Mouse (Mus musculus) NIH3T3 (cell line): ENCODE data around the gene Abcd2.
A peak's percentile ranks its signal among the peaks of the same experiment; 100 is the strongest.

Source experiments
- DNase-seq: peaks from one replicate; pipeline ENCODE4 v3.0.0-alpha.2; 2012; ENCODE audit warnings: low read depth

Abcd2 gene

GRCm38 (mm10) chr15:91161153-91161552 is 30.4 kb downstream of the Abcd2 start:
- DNase-seq, result no peak

DNA sequence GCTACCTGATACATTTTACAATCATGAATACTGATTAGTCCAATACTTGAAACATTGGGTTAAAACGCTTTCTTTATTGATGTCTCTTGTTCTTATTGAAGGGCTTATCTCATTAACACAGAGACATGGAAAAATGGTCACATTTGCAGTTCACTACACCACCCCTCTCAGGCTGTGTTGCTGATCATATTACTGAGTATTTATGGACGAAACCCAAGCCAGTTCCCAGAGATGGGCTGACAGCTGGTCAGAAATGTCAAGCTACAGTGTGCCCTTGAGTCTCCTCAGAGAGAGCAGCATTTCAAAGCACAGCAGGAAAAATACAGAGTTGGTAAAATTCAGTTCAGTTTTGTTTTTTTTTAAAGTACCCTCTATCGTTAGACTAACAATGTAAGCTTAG is 38.3 kb downstream of the Abcd2 start:
- DNase-seq, result peak; percentile 3

DNA sequence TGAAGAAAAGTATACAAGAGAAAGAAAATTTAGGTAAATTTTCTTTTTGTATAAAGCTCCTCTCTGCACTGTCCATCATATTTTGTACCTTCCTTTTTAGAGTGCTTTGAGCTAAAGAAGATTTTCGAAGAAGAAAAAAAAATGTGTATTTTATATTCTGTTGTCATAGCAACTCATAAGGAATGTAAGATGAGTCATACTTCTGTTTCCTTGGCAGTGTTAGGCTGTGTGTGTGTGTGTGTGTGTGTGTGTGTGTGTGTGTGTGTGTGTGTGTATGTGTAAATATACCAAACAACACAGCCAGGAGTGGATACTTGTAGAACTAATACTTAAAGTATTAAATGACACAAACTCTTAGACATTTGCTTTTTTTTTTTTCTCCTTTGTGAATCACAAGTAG is 39.0 kb downstream of the Abcd2 start:
- peak; percentile 85 for DNase-seq

- peak; percentile 7 for DNase-seq
Measured at GRCm38 (mm10) chr15:91124584-91124983, 67.0 kb downstream of the Abcd2 start.

- DNase-seq, result no peak
Measured at GRCm38 (mm10) chr15:91112555-91113209, 78.9 kb downstream of the Abcd2 start.

DNA sequence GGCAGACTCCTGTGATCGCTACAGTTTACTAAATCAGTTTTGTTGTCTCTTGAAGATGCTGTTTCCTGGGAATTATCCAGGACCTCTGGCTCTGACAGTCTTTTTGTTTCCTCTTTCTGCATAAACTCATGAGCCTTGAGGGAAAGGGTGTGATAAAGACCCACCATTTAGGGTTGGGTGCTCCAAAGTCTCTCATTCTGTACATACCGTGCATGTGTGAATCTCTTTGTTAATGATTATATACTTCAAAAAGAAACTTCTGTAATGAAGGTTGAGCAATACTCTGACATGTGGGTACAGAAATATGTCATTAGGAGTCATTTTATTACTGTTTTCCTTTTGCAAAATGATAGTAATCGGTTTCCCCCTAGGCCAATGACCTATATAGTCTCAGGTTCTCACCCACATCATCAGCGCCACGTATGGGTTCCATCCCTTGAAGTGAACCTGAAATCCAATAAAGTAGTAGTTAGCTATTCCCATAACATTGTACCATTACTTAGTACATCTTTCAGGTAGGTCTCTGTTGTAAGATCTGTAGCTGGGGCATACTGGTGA is 83.4 kb downstream of the Abcd2 start:
- DNase-seq, result peak; percentile 0

DNA sequence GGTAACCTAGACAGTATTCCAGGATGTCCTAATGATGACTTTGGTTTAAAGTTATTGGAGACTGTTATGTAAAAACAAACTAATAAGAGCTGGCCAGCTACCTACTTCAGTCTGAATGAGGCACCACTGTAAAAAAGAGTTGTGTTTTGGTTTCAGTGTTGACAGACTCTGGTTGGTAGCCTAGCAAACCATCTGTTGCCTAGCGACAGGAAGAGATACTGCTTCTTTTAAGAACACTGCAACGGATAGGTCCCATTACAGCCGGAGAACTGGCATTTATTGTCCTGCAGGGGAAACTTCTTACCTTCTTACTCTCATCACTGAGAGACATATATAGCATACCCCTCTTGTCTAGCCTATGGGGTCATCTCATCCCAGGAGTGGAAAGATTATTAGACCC is 86.7 kb downstream of the Abcd2 start:
- DNase-seq, result peak; percentile 43

DNA sequence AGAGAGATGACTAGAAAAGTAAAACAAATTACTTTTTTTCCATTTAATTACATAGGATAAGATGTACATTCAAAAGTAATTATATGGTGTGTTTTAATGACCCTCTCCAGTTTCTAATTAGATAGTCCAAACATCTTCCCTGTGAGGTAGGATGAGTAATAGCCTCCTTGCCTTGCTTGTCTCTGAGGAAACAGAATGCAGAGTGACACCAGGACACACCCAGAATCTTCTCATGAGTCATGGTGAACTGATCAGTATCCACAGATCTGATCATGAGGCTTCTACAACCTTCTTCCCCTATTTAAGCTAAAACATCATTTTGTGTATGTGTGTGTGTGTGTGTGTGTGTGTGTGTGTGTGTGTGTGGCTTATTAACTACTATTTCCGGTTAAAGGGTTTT is 87.3 kb downstream of the Abcd2 start:
- DNase-seq, result peak; percentile 36

DNA sequence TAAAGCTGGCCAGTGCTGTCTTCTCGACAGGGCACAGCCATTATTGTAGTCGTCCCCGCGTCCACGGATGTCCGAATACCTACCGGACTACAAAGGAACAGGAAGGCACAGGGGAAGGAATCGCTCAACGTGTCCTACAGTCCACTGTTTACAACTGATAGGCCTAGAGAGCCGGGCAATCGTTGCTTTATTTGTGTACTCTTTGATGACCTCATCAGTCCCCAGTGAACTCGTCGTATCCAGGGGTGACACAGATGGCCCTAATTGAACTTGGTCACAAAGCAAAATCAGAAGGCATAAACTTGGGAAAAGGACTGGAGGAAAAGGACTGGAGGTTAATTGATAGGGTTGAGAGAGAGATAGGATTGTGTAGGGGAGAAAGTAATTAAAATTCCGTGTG is 87.8 kb downstream of the Abcd2 start:
- DNase-seq, result no peak

GRCm38 (mm10) chr15:91103305-91103704 is 88.3 kb downstream of the Abcd2 start:
- DNase-seq, result no peak

GRCm38 (mm10) chr15:91096606-91097005 is 95.0 kb downstream of the Abcd2 start:
- no peak for DNase-seq
